Mouse (Mus musculus) midbrain, embryonic 11.5 days (tissue): ENCODE measurements around the gene Mtrr. TPM values are rescaled to one million over a fixed set of nuclear protein-coding genes. Genes with fewer than 3 reads are reported as not detected.

Experiments
- ATAC-seq: fragments of 200-750 bp; cut with Nextera tagmentation; 2 replicates; pipeline ENCODE4 v1.8.0; 2017; ENCODE audit warnings: moderate TSS enrichment, moderate library complexity; ENCODE audit not compliant: low FRiP score
- DNase-seq: peaks from one replicate; pipeline ENCODE4 v3.0.0; 2015; ENCODE audit warnings: low spot score; ENCODE audit errors: missing footprints
- H3K27ac ChIP-seq: fragments of 300-500 bp; sonication (generic); 2 replicates; pipeline ENCODE4 v1.5.1; 2014; ENCODE audit warnings: low read depth, low read length
- H3K27me3 ChIP-seq: fragments of 300-500 bp; sonication (generic); 2 replicates; pipeline ENCODE4 v1.6.1; 2014; ENCODE audit warnings: mild to moderate bottlenecking, low read length, moderate library complexity, mixed read lengths; ENCODE audit not compliant: control insufficient read depth, insufficient read depth
- H3K36me3 ChIP-seq: fragments of 300-500 bp; sonication (generic); 2 replicates; pipeline ENCODE4 v1.6.1; 2014; ENCODE audit warnings: mild to moderate bottlenecking, low read length, moderate library complexity, mixed read lengths; ENCODE audit not compliant: control insufficient read depth, insufficient read depth
- H3K4me1 ChIP-seq: fragments of 300-500 bp; sonication (generic); 2 replicates; pipeline ENCODE4 v1.6.1; 2014; ENCODE audit warnings: low read length; ENCODE audit not compliant: control insufficient read depth, insufficient read depth
- H3K4me2 ChIP-seq: fragments of 300-500 bp; sonication (generic); 2 replicates; pipeline ENCODE4 v1.6.1; 2014; ENCODE audit warnings: mild to moderate bottlenecking, moderate library complexity
- H3K4me3 ChIP-seq: fragments of 300-500 bp; sonication (generic); 2 replicates; pipeline ENCODE4 v1.5.1; 2014; ENCODE audit warnings: low read depth, low read length
- H3K9ac ChIP-seq: fragments of 300-500 bp; sonication (generic); 2 replicates; pipeline ENCODE4 v1.6.1; 2014; ENCODE audit warnings: low read length
- H3K9me3 ChIP-seq: fragments of 300-500 bp; sonication (generic); 2 replicates; pipeline ENCODE4 v1.6.1; 2016; ENCODE audit warnings: low read length; ENCODE audit not compliant: control insufficient read depth
- WGBS: fragments of 180-500 bp; shearing (Covaris S2); extraction: QIAGEN DNeasy Blood & Tissue Kit; methylation state at CpG from one replicate; pipeline ENCODE4 v1.1.7; 2014; 5-methylcytosine and 5-hydroxymethylcytosine counted together
- polyA plus RNA-seq: library from polyadenylated mRNA; unstranded; fragments of >200 nt; fragmentation: Nextera tagmentation; extraction: Ambion mirVana; gene quantifications from 2 replicates; pipeline ENCODE4 v1.2.1, GENCODE M21; 2014

The Mtrr gene
- polyA plus RNA-seq, 1 experiment from 2014 or later: 13.8 TPM

DNA sequence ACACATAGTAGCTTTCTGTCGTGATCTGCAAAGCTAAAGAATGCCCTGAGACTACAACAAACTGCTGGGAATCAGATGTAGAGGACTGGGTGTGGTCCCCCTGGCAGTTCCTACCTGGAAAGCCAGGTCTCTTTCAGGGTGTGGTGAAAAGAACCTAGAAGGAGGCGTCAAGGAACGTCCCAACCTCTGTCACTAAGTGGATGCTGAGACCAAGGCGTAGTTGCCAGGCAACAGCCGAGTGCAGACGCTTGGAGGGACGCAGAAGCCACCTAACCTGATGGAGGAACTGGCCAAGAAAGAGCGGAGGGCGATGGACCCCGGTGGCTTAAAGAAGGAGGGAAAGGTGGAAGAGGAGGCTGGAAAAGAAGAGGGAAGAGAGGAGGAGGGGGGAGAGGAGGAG is 15.2 kb upstream of the Mtrr start, which contains the start of gene 1700001L19Rik:
1700001L19Rik (plus strand) TSS at position 223 of the 400 bp plus-strand sequence.
- ATAC-seq (0 out of 2 replicates have a peak, but pooled peaks have one; percentile 17), DNase-seq (no peak)
- 8% methylated on average over 10 of the region's 10 CpGs for WGBS
- H3K9me3 ChIP-seq: no peaks in the 10 kb centered on the region
- no peak within 1 kb of the TSS for H3K9ac ChIP-seq
- H3K27me3 ChIP-seq: no peaks in the 10 kb centered on the region
- H3K4me3 ChIP-seq: peak within 1 kb of the TSS; percentile 9; the same call in 1 of the 2 replicates
- no peaks in the 10 kb centered on the region for H3K36me3 ChIP-seq
- H3K4me2 ChIP-seq: peak within 1 kb of the TSS; percentile 39
- no peaks in the 10 kb centered on the region; the same call in 1 of the 2 replicates for H3K4me1 ChIP-seq
- no peak within 1 kb of the TSS for H3K27ac ChIP-seq

DNA sequence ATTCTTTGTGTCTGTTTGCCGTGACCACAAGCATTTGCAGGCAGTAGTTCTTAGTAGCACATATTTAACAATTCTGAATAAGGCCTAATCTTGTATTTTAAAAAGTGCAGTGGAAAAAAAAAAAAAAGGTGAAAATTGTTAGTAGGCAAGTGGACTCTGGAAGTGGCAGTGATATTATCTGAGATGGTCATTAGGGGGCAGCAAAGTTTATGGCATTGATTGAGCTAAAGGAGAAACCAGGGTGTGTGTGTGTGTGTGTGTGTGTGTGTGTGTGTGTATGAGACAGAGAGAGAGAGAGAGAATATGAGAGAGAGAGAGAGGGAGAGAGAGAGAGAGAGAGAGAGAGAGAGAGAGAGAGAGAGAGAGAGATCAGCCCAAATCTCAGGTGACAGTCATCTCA is 11.8 kb upstream of the Mtrr start:
- Histone ChIP-seq H3K27me3 (no peaks in the 10 kb centered on the region), H3K4me2 (no peak overlapping the region), H3K9me3 (no peaks in the 10 kb centered on the region), H3K27ac (no peak overlapping the region), H3K9ac (no peak overlapping the region), H3K36me3 (peaks cover 17% of the 10 kb centered on the region; the same call in 1 of the 2 replicates), H3K4me1 (no peaks in the 10 kb centered on the region; the same call in 1 of the 2 replicates), H3K4me3 (no peak overlapping the region)
- ATAC-seq (no peak), DNase-seq (no peak)
- 87% methylated on average over 1 of the region's 1 CpGs for WGBS

DNA sequence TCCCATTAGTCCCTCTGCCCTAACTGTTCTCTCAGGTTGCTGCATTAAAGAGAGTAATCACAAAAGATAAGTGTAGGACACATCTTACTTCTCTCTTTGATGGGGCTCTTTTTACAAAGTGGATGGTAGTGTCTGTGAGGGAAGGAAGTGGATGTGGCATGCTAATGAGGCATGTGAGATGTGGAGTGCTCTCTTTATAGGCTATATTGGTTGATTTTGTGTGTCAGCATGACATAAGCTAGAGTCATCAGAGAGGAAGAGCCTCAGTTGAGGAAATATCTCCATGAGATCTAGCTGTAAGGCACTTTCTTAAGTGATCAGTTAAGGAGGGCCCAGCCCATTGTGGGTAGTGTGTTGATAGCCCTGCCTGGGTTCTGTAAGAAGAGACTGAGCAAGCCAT is 6.4 kb upstream of the Mtrr start:
- Histone ChIP-seq H3K36me3 (peaks cover 38% of the 10 kb centered on the region), H3K27ac (no peak overlapping the region), H3K4me3 (no peak overlapping the region), H3K27me3 (no peaks in the 10 kb centered on the region), H3K9ac (no peak overlapping the region), H3K4me1 (no peaks in the 10 kb centered on the region), H3K9me3 (no peaks in the 10 kb centered on the region), H3K4me2 (no peak overlapping the region)
- ATAC-seq (no peak), DNase-seq (no peak)

DNA sequence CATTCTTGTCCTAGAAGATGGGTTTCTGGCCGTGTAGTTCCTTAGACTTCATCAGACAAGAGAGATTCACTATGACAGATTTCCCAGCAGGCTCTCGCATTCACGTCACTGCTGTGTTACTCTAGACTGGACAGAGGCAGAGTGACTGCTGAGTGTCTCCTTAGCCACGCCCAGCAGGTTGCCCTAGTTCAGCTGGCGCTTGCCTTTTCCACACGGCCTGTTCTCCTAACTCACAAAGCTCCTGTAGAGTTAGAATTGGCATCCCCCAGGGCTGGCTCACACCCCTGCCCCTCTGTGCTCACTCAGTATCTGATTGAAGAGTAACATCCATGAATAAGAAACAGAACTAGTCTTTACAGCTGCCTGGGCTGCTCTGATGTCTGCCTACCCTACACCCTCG is 3.5 kb upstream of the Mtrr start:
- no peak overlapping the region for H3K27ac ChIP-seq
- no peak overlapping the region for H3K4me2 ChIP-seq
- H3K36me3 ChIP-seq: peaks cover 29% of the 10 kb centered on the region
- DNase-seq (no peak), ATAC-seq (no peak)
- WGBS: 86% methylated on average over 7 of the region's 7 CpGs
- H3K4me1 ChIP-seq: peaks cover 4% of the 10 kb centered on the region
- H3K9me3 ChIP-seq: no peaks in the 10 kb centered on the region
- no peak overlapping the region for H3K4me3 ChIP-seq
- H3K9ac ChIP-seq: no peak overlapping the region
- no peaks in the 10 kb centered on the region for H3K27me3 ChIP-seq

DNA sequence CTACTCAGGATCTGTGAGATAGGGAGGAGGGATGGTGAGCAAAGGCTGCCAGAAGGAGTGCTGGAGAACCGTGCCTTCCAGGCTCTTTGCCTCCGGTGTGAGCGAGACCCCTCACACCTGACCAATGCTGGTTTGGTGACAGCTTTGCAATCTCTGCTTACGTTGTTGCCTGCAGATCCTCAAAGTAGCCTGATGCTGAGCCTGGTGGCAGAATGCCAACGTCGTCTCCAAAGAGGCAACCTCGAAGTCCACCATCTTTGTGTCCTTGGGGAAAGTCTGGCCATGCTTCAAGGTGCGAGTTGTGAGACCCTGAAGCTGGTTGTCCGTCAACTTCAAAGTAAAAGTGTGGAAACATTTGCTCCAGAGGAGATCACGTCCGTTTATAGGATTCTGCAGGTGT is 2.0 kb upstream of the Mtrr start:
- H3K4me2 ChIP-seq: no peak overlapping the region
- peaks cover 21% of the 10 kb centered on the region for H3K36me3 ChIP-seq
- ATAC-seq (no peak), DNase-seq (no peak)
- H3K9me3 ChIP-seq: no peaks in the 10 kb centered on the region
- no peak overlapping the region for H3K9ac ChIP-seq
- WGBS: 96% methylated on average over 11 of the region's 11 CpGs
- H3K27ac ChIP-seq: no peak overlapping the region
- no peak overlapping the region for H3K4me3 ChIP-seq
- peaks cover 4% of the 10 kb centered on the region for H3K4me1 ChIP-seq
- H3K27me3 ChIP-seq: no peaks in the 10 kb centered on the region

DNA sequence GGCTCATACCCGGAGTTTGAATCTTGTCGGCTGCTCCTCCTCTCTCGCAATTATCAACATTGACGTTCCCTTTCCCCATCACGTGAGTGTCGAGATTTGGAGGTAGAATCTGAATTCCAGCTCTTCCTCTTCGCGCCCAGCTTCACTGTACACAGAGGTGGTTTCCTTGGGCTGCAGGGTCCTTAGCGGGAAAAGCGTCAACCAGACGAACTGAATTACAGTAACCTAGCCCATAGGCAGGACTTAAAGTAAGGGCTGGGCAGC is 500 bp upstream of the Mtrr start:
- Histone ChIP-seq H3K9me3 (no peaks in the 10 kb centered on the region), H3K27ac (no peak overlapping the region), H3K27me3 (no peaks in the 10 kb centered on the region), H3K4me3 (peak overlapping the region; percentile 65), H3K36me3 (peaks cover 20% of the 10 kb centered on the region), H3K4me1 (peaks cover 4% of the 10 kb centered on the region), H3K9ac (peak overlapping the region; percentile 74), H3K4me2 (peak overlapping the region; percentile 65)
- ATAC-seq (peak; percentile 15), DNase-seq (no peak)
- 0% methylated on average over 11 of the region's 11 CpGs for WGBS

DNA sequence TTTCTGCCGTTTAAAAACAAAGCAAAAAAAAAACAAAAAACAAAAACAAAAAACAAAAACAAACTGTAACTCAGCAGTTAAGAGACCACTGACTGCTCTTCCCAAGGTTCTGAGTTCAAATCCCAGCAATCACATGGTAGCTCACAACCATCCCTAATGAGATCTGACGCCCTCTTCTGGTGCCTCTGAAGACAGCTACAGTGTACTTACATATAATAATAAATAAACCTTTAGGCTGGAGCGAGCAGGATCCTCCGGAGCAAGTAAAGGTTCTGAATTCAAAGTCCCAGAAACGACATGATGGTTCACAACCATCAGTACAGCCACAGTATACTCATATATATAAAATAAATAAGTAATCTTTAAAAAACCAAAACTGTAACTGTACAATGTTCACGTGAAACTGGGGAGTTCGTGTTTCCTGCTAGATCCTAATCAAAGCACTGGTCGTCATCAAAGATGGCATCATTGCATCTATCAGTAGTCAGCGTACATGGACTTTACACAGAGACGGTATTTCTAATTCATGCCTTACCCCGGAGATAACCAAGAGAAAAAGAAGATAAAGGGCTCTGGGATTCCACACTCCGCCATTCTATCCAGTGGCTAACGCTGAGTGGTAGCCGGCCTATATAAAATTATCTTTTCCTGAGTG is 736 bp downstream of the Mtrr start:
- H3K4me1 ChIP-seq: peaks cover 4% of the 10 kb centered on the region
- WGBS: 29% methylated on average over 14 of the region's 14 CpGs
- peak overlapping the region; percentile 65 for H3K4me2 ChIP-seq
- H3K4me3 ChIP-seq: peak overlapping the region; percentile 65
- H3K36me3 ChIP-seq: peaks cover 22% of the 10 kb centered on the region
- DNase-seq (no peak), ATAC-seq (no peak)
- H3K9me3 ChIP-seq: no peaks in the 10 kb centered on the region
- H3K9ac ChIP-seq: peak overlapping the region; percentile 74
- no peaks in the 10 kb centered on the region for H3K27me3 ChIP-seq
- H3K27ac ChIP-seq: no peak overlapping the region

DNA sequence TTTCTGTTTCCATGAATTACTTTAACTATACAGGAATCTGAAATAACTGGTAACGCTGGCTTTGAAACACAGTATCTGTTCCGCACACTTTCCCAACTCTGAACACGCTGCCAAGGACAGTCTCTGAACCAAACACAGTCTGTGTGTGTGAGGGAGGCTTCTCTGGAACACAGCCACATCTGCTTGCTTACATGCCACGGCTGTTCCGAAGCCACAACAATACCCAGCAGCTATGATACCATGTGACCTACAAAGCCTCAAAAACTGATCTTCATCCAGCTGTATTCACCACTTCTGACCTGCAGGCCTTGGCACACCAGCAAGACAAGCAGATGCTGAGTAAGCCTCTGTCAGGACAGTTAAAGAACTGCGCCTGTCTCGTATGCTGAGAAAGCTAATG is 4.0 kb downstream of the Mtrr start:
- Histone ChIP-seq H3K36me3 (peaks cover 12% of the 10 kb centered on the region), H3K27ac (no peak overlapping the region), H3K4me2 (no peak overlapping the region), H3K9ac (no peak overlapping the region), H3K4me1 (peaks cover 3% of the 10 kb centered on the region), H3K4me3 (no peak overlapping the region), H3K27me3 (no peaks in the 10 kb centered on the region), H3K9me3 (no peaks in the 10 kb centered on the region)
- no peak for ATAC-seq
- 95% methylated on average over 7 of the region's 7 CpGs for WGBS
- DNase-seq: peak; percentile 31

DNA sequence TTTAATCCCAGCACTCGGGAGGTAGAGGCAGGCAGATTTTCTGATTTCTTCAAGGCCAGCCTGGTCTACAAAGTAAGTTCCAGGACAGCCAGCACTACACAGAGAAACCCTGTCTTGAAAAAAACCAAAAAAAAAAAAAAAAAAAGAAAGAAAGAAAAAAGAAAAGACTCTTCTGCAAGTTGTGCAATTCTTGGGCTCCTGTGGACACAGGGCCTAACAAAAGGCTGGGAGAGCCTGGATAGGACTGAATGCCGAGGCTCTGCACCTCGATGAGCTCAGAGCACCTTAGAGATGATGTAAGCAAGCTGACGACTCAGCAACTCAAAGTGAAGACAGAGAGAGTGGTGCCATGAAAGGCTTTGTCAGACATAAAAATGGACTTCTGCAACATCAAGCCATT is 7.6 kb downstream of the Mtrr start:
- peaks cover 18% of the 10 kb centered on the region for H3K36me3 ChIP-seq
- no peaks in the 10 kb centered on the region for H3K27me3 ChIP-seq
- H3K27ac ChIP-seq: no peak overlapping the region
- no peaks in the 10 kb centered on the region for H3K4me1 ChIP-seq
- no peak overlapping the region for H3K4me2 ChIP-seq
- no peaks in the 10 kb centered on the region for H3K9me3 ChIP-seq
- 88% methylated on average over 4 of the region's 4 CpGs for WGBS
- peak; percentile 47 for DNase-seq
- no peak overlapping the region for H3K4me3 ChIP-seq
- ATAC-seq: no peak
- H3K9ac ChIP-seq: no peak overlapping the region
